Mouse (Mus musculus) cortical plate, adult 2 months (tissue): ENCODE measurements around the gene Fgfr2.
A peak's percentile ranks its signal among the peaks of the same experiment; 100 is the strongest.

Source experiments
- CTCF ChIP-seq: fragments of 200-500 bp; IDR thresholded peaks from 2 replicates; pipeline ENCODE4 v1.5.1; 2011; ENCODE audit warnings: mild to moderate bottlenecking, control low read depth, low read length; ENCODE audit not compliant: insufficient read depth; ENCODE audit errors: extremely low read depth
- POLR2A ChIP-seq: fragments of 200-500 bp; IDR thresholded peaks from 2 replicates; pipeline ENCODE4 v1.6.1; 2011; ENCODE audit warnings: mild to moderate bottlenecking, low read length, control low read depth; ENCODE audit not compliant: insufficient read depth; ENCODE audit errors: extremely low read depth

- TF ChIP-seq CTCF (no peak), POLR2A (peak; percentile 58)
Observed at GRCm38 (mm10) chr7:130519096-130520048, 2603.8 kb downstream of the Fgfr2 start.
